ENCODE assay signal across 11 mouse cellular contexts in genomic region chr9:95598179-95598721, GRCm38 (mm10). TPM values are rescaled to one million over a fixed set of nuclear protein-coding genes. Genes with fewer than 3 reads are reported as not detected.
DNase-seq lines count a peak whose midpoint lies in the region; ATAC-seq lines count a peak whose summit lies in the region.
"Had no signal": no experiment of that assay in that cellular context is flagged by ENCODE, and none has a peak within 500 bp of the region (broad histone marks: within the 10 kb centered on the region; RNA-seq: fewer than 3 reads in every experiment).

No protein-coding gene starts in this region.

- no peaks in the 10 kb centered on the region for H3K36me3 ChIP-seq in heart, embryonic 12.5 days
- H3K36me3 ChIP-seq in neural tube, embryonic 12.5 days: no peaks in the 10 kb centered on the region
- H3K36me3 ChIP-seq in limb, embryonic 11.5 days (ENCODE audit: control insufficient read depth, insufficient read depth, low read length): no peaks in the 10 kb centered on the region
- H3K36me3 ChIP-seq: liver, embryonic 13.5 days had no signal

- H3K4me2 ChIP-seq in heart, embryonic 12.5 days: peak overlapping the region; percentile 47
- 0 out of 2 replicates have a peak overlapping the region, but pooled peaks have one; percentile 6 for H3K4me2 ChIP-seq in neural tube, embryonic 12.5 days (replicated peaks)
- H3K4me2 ChIP-seq in limb, embryonic 11.5 days (ENCODE audit: low read depth, severe bottlenecking): no peak overlapping the region
- H3K4me2 ChIP-seq: liver, embryonic 13.5 days had no signal

- no peak for DNase-seq in heart, postnatal 14 days
- no peak for DNase-seq in neural tube, embryonic 10.5 days (ENCODE audit: extremely low spot score, low spot score)
- DNase-seq in limb, embryonic 11.5 days (ENCODE audit: low spot score): peak; percentile 37
- no peak for DNase-seq in spleen, postnatal 4 days (ENCODE audit: low spot score in 2 of 2)
- DNase-seq in thymus, adult 18-20 months: no peak
- DNase-seq: adrenal gland, adult 8-10 months; liver, embryonic 13.5 days; thymus, postnatal 36 days had no signal

- H3K9ac ChIP-seq in heart, embryonic 12.5 days: no peak overlapping the region
- H3K9ac ChIP-seq in neural tube, embryonic 12.5 days: no peak overlapping the region
- H3K9ac ChIP-seq in limb, embryonic 11.5 days (ENCODE audit: low read length): no peak overlapping the region
- H3K9ac ChIP-seq: liver, embryonic 13.5 days had no signal

- WGBS in heart, embryonic 12.5 days: 40% methylated on average over 19 of the region's 19 CpGs
- 56% methylated on average over 19 of the region's 19 CpGs for WGBS in neural tube, embryonic 12.5 days
- 46% methylated on average over 19 of the region's 19 CpGs for WGBS in limb, embryonic 11.5 days

- no peaks in the 10 kb centered on the region for H3K4me1 ChIP-seq in heart, embryonic 12.5 days (replicated peaks)
- no peaks in the 10 kb centered on the region for H3K4me1 ChIP-seq in neural tube, embryonic 12.5 days
- no peaks in the 10 kb centered on the region for H3K4me1 ChIP-seq in limb, embryonic 11.5 days (ENCODE audit: control insufficient read depth, insufficient read depth, low read length)
- H3K4me1 ChIP-seq: liver, embryonic 13.5 days had no signal

- H3K4me3 ChIP-seq in heart, embryonic 12.5 days: peak overlapping the region; percentile 23; the same call in 1 of the 2 replicates
- H3K4me3 ChIP-seq in neural tube, embryonic 12.5 days: no peak overlapping the region
- H3K4me3 ChIP-seq in limb, embryonic 11.5 days (ENCODE audit: low read depth, low read length): no peak overlapping the region
- H3K4me3 ChIP-seq: liver, embryonic 13.5 days had no signal

- H3K27me3 ChIP-seq in heart, embryonic 12.5 days (replicated peaks): no peaks in the 10 kb centered on the region
- H3K27me3 ChIP-seq in neural tube, embryonic 12.5 days (replicated peaks): no peaks in the 10 kb centered on the region
- no peaks in the 10 kb centered on the region for H3K27me3 ChIP-seq in limb, embryonic 11.5 days (ENCODE audit: control insufficient read depth, insufficient read depth, low read length)

- no peak overlapping the region for H3K27ac ChIP-seq in heart, embryonic 12.5 days (ENCODE audit: poor library complexity, severe bottlenecking)
- no peak overlapping the region for H3K27ac ChIP-seq in neural tube, embryonic 12.5 days
- no peak overlapping the region for H3K27ac ChIP-seq in limb, embryonic 11.5 days (replicated peaks; ENCODE audit: low read depth, low read length)
- H3K27ac ChIP-seq: liver, embryonic 13.5 days had no signal

- intact Hi-C loops in heart, postnatal 14 days (cut with DNase I): no loop called here

- no peak for ATAC-seq in heart, embryonic 12.5 days (ENCODE audit: insufficient number of reproducible peaks, low FRiP score)
- ATAC-seq in neural tube, embryonic 12.5 days (ENCODE audit: low FRiP score, low read depth): no peak
- no peak for ATAC-seq in limb, embryonic 11.5 days (ENCODE audit: insufficient number of reproducible peaks, low FRiP score, low TSS enrichment, low read depth)
- ATAC-seq in monocyte, adult 5-6 weeks (replicated peaks; ENCODE audit: insufficient number of reproducible peaks, low FRiP score, low TSS enrichment, poor library complexity, severe bottlenecking): no peak

- H3K9me3 ChIP-seq in heart, embryonic 12.5 days (replicated peaks): no peaks in the 10 kb centered on the region
- no peaks in the 10 kb centered on the region for H3K9me3 ChIP-seq in neural tube, embryonic 12.5 days
- no peaks in the 10 kb centered on the region for H3K9me3 ChIP-seq in limb, embryonic 11.5 days (ENCODE audit: control insufficient read depth, low read length)
- H3K9me3 ChIP-seq: liver, embryonic 13.5 days had no signal

RNA-seq across cellular contexts. Expression of gene Paqr9, which starts 38.8 kb away (rescaled TPM):
- polyA plus RNA-seq in heart, embryonic 12.5 days (2016; fragmentation: Nextera tagmentation; extraction: Ambion mirVana): 0.85 and 0.89 TPM in 2 replicates
- total RNA-seq in heart, postnatal 14 days (2021): 10 to 100 TPM; 48.8 to 50.6 TPM
- 2.0 TPM in 2 replicates for polyA plus RNA-seq in neural tube, embryonic 12.5 days (2016; fragmentation: Nextera tagmentation; extraction: Ambion mirVana)
- 0.17 TPM in 2 replicates for polyA plus RNA-seq in limb, embryonic 11.5 days (2014; fragmentation: Nextera tagmentation; extraction: Ambion mirVana)
- 0.57 to 1.4 TPM in 2 of 3 replicates, not detected in the other for total RNA-seq in monocyte, adult 5-6 weeks (2017)

RNA-seq across cellular contexts. Expression of gene Pcolce2, which starts 39.2 kb away (rescaled TPM):
- 0.24 and 0.42 TPM in 2 replicates for polyA plus RNA-seq in heart, embryonic 12.5 days (2016; fragmentation: Nextera tagmentation; extraction: Ambion mirVana)
- 10 to 100 TPM; 24.3 to 25.1 TPM for total RNA-seq in heart, postnatal 14 days (2021)
- polyA plus RNA-seq in neural tube, embryonic 12.5 days (2016; fragmentation: Nextera tagmentation; extraction: Ambion mirVana): 2.5 and 2.8 TPM in 2 replicates
- 8.9 and 11.0 TPM in 2 replicates for polyA plus RNA-seq in limb, embryonic 11.5 days (2014; fragmentation: Nextera tagmentation; extraction: Ambion mirVana)
- total RNA-seq in monocyte, adult 5-6 weeks (2017): not detected in 3 replicates
